Mouse (Mus musculus) c-Kit-positive CD71-positive TER-119-positive erythroid progenitor cells, embryonic 14.5 days (primary cell): ENCODE data around the gene Sccpdh.
A peak's percentile ranks its signal among the peaks of the same experiment; 100 is the strongest.
"Not testable (repeated sequence)": the region's sequence is repeated elsewhere in the genome, so short reads cannot be mapped to it uniquely, and the experiment has no call there.

Experiments
- DNase-seq: peaks from one replicate; pipeline ENCODE4 v3.0.0-alpha.2; 2013; ENCODE audit warnings: low spot score

Sccpdh gene

GRCm38 (mm10) chr1:179668836-179669537 lies 977 bp downstream of the Sccpdh start:
- no peak for DNase-seq

GRCm38 (mm10) chr1:179674355-179674754 lies 6.3 kb downstream of the Sccpdh start:
- DNase-seq, result no peak

- DNase-seq, result no peak
Measured at GRCm38 (mm10) chr1:179677031-179677430, 9.0 kb downstream of the Sccpdh start.

GRCm38 (mm10) chr1:179679326-179679725 lies 11.3 kb downstream of the Sccpdh start:
- DNase-seq, result no peak

- DNase-seq, result not testable (repeated sequence)
Measured at GRCm38 (mm10) chr1:179682753-179683152, 14.7 kb downstream of the Sccpdh start.

- DNase-seq, result no peak
Measured at GRCm38 (mm10) chr1:179686348-179686747, 18.3 kb downstream of the Sccpdh start.

GRCm38 (mm10) chr1:179686781-179687180 lies 18.8 kb downstream of the Sccpdh start:
- no peak for DNase-seq

GRCm38 (mm10) chr1:179687305-179687704 lies 19.3 kb downstream of the Sccpdh start:
- DNase-seq, result no peak

- DNase-seq, result no peak
Measured at GRCm38 (mm10) chr1:179687966-179688365, 20.0 kb downstream of the Sccpdh start.

- DNase-seq, result no peak
Measured at GRCm38 (mm10) chr1:179688415-179688814, 20.4 kb downstream of the Sccpdh start.

- DNase-seq, result no peak
Measured at GRCm38 (mm10) chr1:179688914-179689313, 20.9 kb downstream of the Sccpdh start.

- DNase-seq, result no peak
Measured at GRCm38 (mm10) chr1:179689479-179689878, 21.5 kb downstream of the Sccpdh start.

- DNase-seq, result no peak
Measured at GRCm38 (mm10) chr1:179704150-179704549, 36.1 kb downstream of the Sccpdh start.

- no peak for DNase-seq
Measured at GRCm38 (mm10) chr1:179705154-179705553, 37.1 kb downstream of the Sccpdh start.

- no peak for DNase-seq
Measured at GRCm38 (mm10) chr1:179709390-179709789, 41.4 kb downstream of the Sccpdh start.

GRCm38 (mm10) chr1:179710739-179711138 lies 42.7 kb downstream of the Sccpdh start:
- DNase-seq, result no peak

- DNase-seq, result no peak
Measured at GRCm38 (mm10) chr1:179712658-179713057, 44.6 kb downstream of the Sccpdh start.

GRCm38 (mm10) chr1:179713367-179713766 lies 45.4 kb downstream of the Sccpdh start:
- DNase-seq, result no peak

- DNase-seq, result not testable (repeated sequence)
Measured at GRCm38 (mm10) chr1:179715289-179715688, 47.3 kb downstream of the Sccpdh start.

GRCm38 (mm10) chr1:179715786-179716185 lies 47.8 kb downstream of the Sccpdh start:
- peak; percentile 45 for DNase-seq

- DNase-seq, result no peak
Measured at GRCm38 (mm10) chr1:179722811-179723469, 54.9 kb downstream of the Sccpdh start.

GRCm38 (mm10) chr1:179728661-179729060 lies 60.7 kb downstream of the Sccpdh start:
- DNase-seq, result no peak

GRCm38 (mm10) chr1:179731391-179731790 lies 63.4 kb downstream of the Sccpdh start:
- DNase-seq, result no peak
